ENCODE assay signal across 13 mouse cellular contexts in genomic region chr11:116241744-116242235, GRCm38 (mm10). TPM values are rescaled to one million over a fixed set of nuclear protein-coding genes. Genes with fewer than 3 reads are reported as not detected.
A peak's percentile ranks its signal among the peaks of the same experiment; 100 is the strongest.
DNase-seq lines count a peak whose midpoint lies in the region; ATAC-seq and TF ChIP-seq lines count a peak whose summit lies in the region.
"Had no signal": no experiment of that assay in that cellular context is flagged by ENCODE, and none has a peak within 500 bp of the region (broad histone marks: within the 10 kb centered on the region; RNA-seq: fewer than 3 reads in every experiment).

No protein-coding gene starts in this region.

- no peak overlapping the region for H3K4me2 ChIP-seq in hindbrain, embryonic 12.5 days (replicated peaks)
- H3K4me2 ChIP-seq in hindbrain, postnatal 0 days (ENCODE audit: low read depth, low read length): no peak overlapping the region
- no peak overlapping the region for H3K4me2 ChIP-seq in embryonic facial prominence, embryonic 14.5 days (ENCODE audit: low read depth, low read length)
- H3K4me2 ChIP-seq in kidney, embryonic 16.5 days (replicated peaks; ENCODE audit: low read depth, low read length): no peak overlapping the region
- no peak overlapping the region for H3K4me2 ChIP-seq in neural tube, embryonic 13.5 days

- H3K27ac ChIP-seq in hindbrain, embryonic 12.5 days: no peak overlapping the region; the same call in 1 of the 2 replicates
- H3K27ac ChIP-seq in hindbrain, postnatal 0 days: no peak overlapping the region
- no peak overlapping the region for H3K27ac ChIP-seq in embryonic facial prominence, embryonic 14.5 days (replicated peaks; ENCODE audit: low read depth, low read length)
- peak overlapping the region; percentile 85 for H3K27ac ChIP-seq in kidney, embryonic 16.5 days (ENCODE audit: low read length)
- no peak overlapping the region for H3K27ac ChIP-seq in neural tube, embryonic 13.5 days (replicated peaks)
- H3K27ac ChIP-seq: liver, embryonic 14.5 days had no signal

- H3K4me1 ChIP-seq in hindbrain, embryonic 12.5 days: peaks cover 17% of the 10 kb centered on the region
- no peaks in the 10 kb centered on the region for H3K4me1 ChIP-seq in hindbrain, postnatal 0 days (ENCODE audit: insufficient read depth, low read length)
- no peaks in the 10 kb centered on the region for H3K4me1 ChIP-seq in embryonic facial prominence, embryonic 14.5 days (ENCODE audit: control insufficient read depth, insufficient read depth, low read length)
- peaks cover 35% of the 10 kb centered on the region for H3K4me1 ChIP-seq in kidney, embryonic 16.5 days (ENCODE audit: insufficient read depth, low read length)
- H3K4me1 ChIP-seq in neural tube, embryonic 13.5 days (replicated peaks): peaks cover 22% of the 10 kb centered on the region

- H3K36me3 ChIP-seq in hindbrain, embryonic 12.5 days: peaks cover 33% of the 10 kb centered on the region
- H3K36me3 ChIP-seq in hindbrain, postnatal 0 days (ENCODE audit: insufficient read depth, low read length): peaks cover 31% of the 10 kb centered on the region
- H3K36me3 ChIP-seq in embryonic facial prominence, embryonic 14.5 days (ENCODE audit: control insufficient read depth, insufficient read depth, low read length): peaks cover 38% of the 10 kb centered on the region
- H3K36me3 ChIP-seq in kidney, embryonic 16.5 days (ENCODE audit: insufficient read depth, low read length): peaks cover 33% of the 10 kb centered on the region
- H3K36me3 ChIP-seq in neural tube, embryonic 13.5 days: peaks cover 42% of the 10 kb centered on the region

- no peak for DNase-seq in hindbrain, postnatal 0 days (ENCODE audit: low spot score)
- no peak for DNase-seq in embryonic facial prominence, embryonic 14.5 days (ENCODE audit: low spot score)
- no peak for DNase-seq in layer of hippocampus, adult 9-11 months
- DNase-seq in frontal cortex, postnatal 36 days (ENCODE audit: low spot score in 2 of 2): no peak
- DNase-seq in frontal cortex, postnatal 25 days (ENCODE audit: low spot score in 2 of 2): no peak
- DNase-seq: cerebellum, adult 18-20 months; gastrocnemius, postnatal 10 days had no signal

- TF ChIP-seq CTCF in hindbrain, postnatal 0 days (IDR thresholded peaks at IDR 0.05; ENCODE audit: low read depth): no peak

- no peaks in the 10 kb centered on the region for H3K9me3 ChIP-seq in hindbrain, embryonic 12.5 days (replicated peaks)
- no peaks in the 10 kb centered on the region for H3K9me3 ChIP-seq in hindbrain, postnatal 0 days (ENCODE audit: low read length)
- H3K9me3 ChIP-seq in embryonic facial prominence, embryonic 14.5 days (ENCODE audit: control insufficient read depth, low read length): no peaks in the 10 kb centered on the region
- H3K9me3 ChIP-seq in kidney, embryonic 16.5 days (ENCODE audit: low read length): no peaks in the 10 kb centered on the region
- H3K9me3 ChIP-seq in neural tube, embryonic 13.5 days: no peaks in the 10 kb centered on the region

- ATAC-seq in hindbrain, embryonic 12.5 days (ENCODE audit: low FRiP score): no peak
- no peak for ATAC-seq in hindbrain, postnatal 0 days
- ATAC-seq in embryonic facial prominence, embryonic 14.5 days (ENCODE audit: low read depth): no peak
- peak; percentile 76 for ATAC-seq in kidney, embryonic 16.5 days (ENCODE audit: low FRiP score, low TSS enrichment)
- no peak for ATAC-seq in neural tube, embryonic 13.5 days (ENCODE audit: low read depth)
- ATAC-seq: midbrain, embryonic 16.5 days; Patski had no signal

- H3K4me3 ChIP-seq in hindbrain, embryonic 12.5 days: no peak overlapping the region
- no peak overlapping the region for H3K4me3 ChIP-seq in hindbrain, postnatal 0 days (ENCODE audit: low read length)
- H3K4me3 ChIP-seq in embryonic facial prominence, embryonic 14.5 days (ENCODE audit: low read depth, low read length): no peak overlapping the region
- no peak overlapping the region for H3K4me3 ChIP-seq in kidney, embryonic 16.5 days (ENCODE audit: low read length)
- H3K4me3 ChIP-seq in neural tube, embryonic 13.5 days: no peak overlapping the region

- peaks cover 20% of the 10 kb centered on the region for H3K27me3 ChIP-seq in hindbrain, embryonic 12.5 days
- no peaks in the 10 kb centered on the region for H3K27me3 ChIP-seq in hindbrain, postnatal 0 days (ENCODE audit: insufficient read depth, low read length)
- H3K27me3 ChIP-seq in embryonic facial prominence, embryonic 14.5 days (replicated peaks; ENCODE audit: control insufficient read depth, insufficient read depth, low read length): peaks cover 17% of the 10 kb centered on the region
- peaks cover 9% of the 10 kb centered on the region for H3K27me3 ChIP-seq in kidney, embryonic 16.5 days (ENCODE audit: insufficient read depth, low read length)
- H3K27me3 ChIP-seq in neural tube, embryonic 13.5 days: peaks cover 21% of the 10 kb centered on the region
- H3K27me3 ChIP-seq: Patski had no signal

- H3K9ac ChIP-seq in hindbrain, embryonic 12.5 days: peak overlapping the region; percentile 39
- no peak overlapping the region for H3K9ac ChIP-seq in hindbrain, postnatal 0 days (replicated peaks; ENCODE audit: low read length)
- 0 out of 2 replicates have a peak overlapping the region, but pooled peaks have one; percentile 8 for H3K9ac ChIP-seq in embryonic facial prominence, embryonic 14.5 days (ENCODE audit: low read depth, low read length)
- peak overlapping the region; percentile 26; the same call in 1 of the 2 replicates for H3K9ac ChIP-seq in kidney, embryonic 16.5 days (replicated peaks; ENCODE audit: low read length)
- peak overlapping the region; percentile 1; the same call in 1 of the 2 replicates for H3K9ac ChIP-seq in neural tube, embryonic 13.5 days
- H3K9ac ChIP-seq: liver, embryonic 14.5 days had no signal

- 43% methylated on average over 12 of the region's 12 CpGs for WGBS in hindbrain, embryonic 12.5 days
- WGBS in hindbrain, postnatal 0 days: 50% methylated on average over 12 of the region's 12 CpGs
- 25% methylated on average over 12 of the region's 12 CpGs for WGBS in embryonic facial prominence, embryonic 14.5 days
- 15% methylated on average over 12 of the region's 12 CpGs for WGBS in kidney, embryonic 16.5 days
- 13% methylated on average over 12 of the region's 12 CpGs for WGBS in neural tube, embryonic 13.5 days

RNA-seq across cellular contexts. Expression of gene Evpl, which starts 3.9 kb away (rescaled TPM):
- polyA plus RNA-seq in hindbrain, embryonic 12.5 days (2016; fragmentation: Nextera tagmentation; extraction: Ambion mirVana): 1.0 and 1.3 TPM in 2 replicates
- total RNA-seq in hindbrain, postnatal 0 days (2014; rRNA removed): 2.8 and 2.9 TPM in 2 replicates
- polyA plus RNA-seq in hindbrain, postnatal 0 days (2015; fragmentation: Nextera tagmentation; extraction: Ambion mirVana): 1.6 TPM in 2 replicates
- 9.5 and 10.1 TPM in 2 replicates for polyA plus RNA-seq in embryonic facial prominence, embryonic 14.5 days (2014; fragmentation: Nextera tagmentation; extraction: Ambion mirVana)
- 3.5 and 4.1 TPM in 2 replicates for polyA plus RNA-seq in kidney, embryonic 16.5 days (2015; fragmentation: Nextera tagmentation; extraction: Ambion mirVana)
- polyA plus RNA-seq in neural tube, embryonic 13.5 days (2015; fragmentation: Nextera tagmentation; extraction: Ambion mirVana): 0.59 and 0.73 TPM in 2 replicates

RNA-seq across cellular contexts. Expression of gene Srp68, which starts 32.2 kb away (rescaled TPM):
- 85.2 and 88.0 TPM in 2 replicates for polyA plus RNA-seq in hindbrain, embryonic 12.5 days (2016; fragmentation: Nextera tagmentation; extraction: Ambion mirVana)
- total RNA-seq in hindbrain, postnatal 0 days (2014; rRNA removed): 18.3 and 22.5 TPM in 2 replicates
- polyA plus RNA-seq in hindbrain, postnatal 0 days (2015; fragmentation: Nextera tagmentation; extraction: Ambion mirVana): 50.4 and 50.8 TPM in 2 replicates
- 91.9 and 92.5 TPM in 2 replicates for polyA plus RNA-seq in embryonic facial prominence, embryonic 14.5 days (2014; fragmentation: Nextera tagmentation; extraction: Ambion mirVana)
- 95.9 and 96.7 TPM in 2 replicates for polyA plus RNA-seq in kidney, embryonic 16.5 days (2015; fragmentation: Nextera tagmentation; extraction: Ambion mirVana)
- polyA plus RNA-seq in neural tube, embryonic 13.5 days (2015; fragmentation: Nextera tagmentation; extraction: Ambion mirVana): 64.0 and 64.4 TPM in 2 replicates

RNA-seq across cellular contexts. Expression of gene Galr2, which starts 38.9 kb away (rescaled TPM):
- 0.53 and 0.56 TPM in 2 replicates for polyA plus RNA-seq in hindbrain, embryonic 12.5 days (2016; fragmentation: Nextera tagmentation; extraction: Ambion mirVana)
- total RNA-seq in hindbrain, postnatal 0 days (2014; rRNA removed): 0.40 TPM in 1 of 2 replicates, not detected in the other
- polyA plus RNA-seq in hindbrain, postnatal 0 days (2015; fragmentation: Nextera tagmentation; extraction: Ambion mirVana): 0.34 and 0.44 TPM in 2 replicates
- 0.29 and 0.60 TPM in 2 replicates for polyA plus RNA-seq in embryonic facial prominence, embryonic 14.5 days (2014; fragmentation: Nextera tagmentation; extraction: Ambion mirVana)
- 0.14 and 0.19 TPM in 2 replicates for polyA plus RNA-seq in kidney, embryonic 16.5 days (2015; fragmentation: Nextera tagmentation; extraction: Ambion mirVana)
- polyA plus RNA-seq in neural tube, embryonic 13.5 days (2015; fragmentation: Nextera tagmentation; extraction: Ambion mirVana): 1.1 and 1.2 TPM in 2 replicates

RNA-seq across cellular contexts. Expression of gene Acox1, which starts 42.9 kb away (rescaled TPM):
- polyA plus RNA-seq in hindbrain, embryonic 12.5 days (2016; fragmentation: Nextera tagmentation; extraction: Ambion mirVana): 43.8 and 45.9 TPM in 2 replicates
- total RNA-seq in hindbrain, postnatal 0 days (2014; rRNA removed): 109 and 112 TPM in 2 replicates
- 63.4 and 65.0 TPM in 2 replicates for polyA plus RNA-seq in hindbrain, postnatal 0 days (2015; fragmentation: Nextera tagmentation; extraction: Ambion mirVana)
- 29.8 and 30.8 TPM in 2 replicates for polyA plus RNA-seq in embryonic facial prominence, embryonic 14.5 days (2014; fragmentation: Nextera tagmentation; extraction: Ambion mirVana)
- polyA plus RNA-seq in kidney, embryonic 16.5 days (2015; fragmentation: Nextera tagmentation; extraction: Ambion mirVana): 46.1 and 48.8 TPM in 2 replicates
- 53.5 and 55.9 TPM in 2 replicates for polyA plus RNA-seq in neural tube, embryonic 13.5 days (2015; fragmentation: Nextera tagmentation; extraction: Ambion mirVana)

RNA-seq across cellular contexts. Expression of gene Ten1, which starts 43.1 kb away (rescaled TPM):
- 57.4 and 63.1 TPM in 2 replicates for polyA plus RNA-seq in hindbrain, embryonic 12.5 days (2016; fragmentation: Nextera tagmentation; extraction: Ambion mirVana)
- total RNA-seq in hindbrain, postnatal 0 days (2014; rRNA removed): 66.6 and 74.8 TPM in 2 replicates
- polyA plus RNA-seq in hindbrain, postnatal 0 days (2015; fragmentation: Nextera tagmentation; extraction: Ambion mirVana): 101 and 110 TPM in 2 replicates
- 59.8 and 64.1 TPM in 2 replicates for polyA plus RNA-seq in embryonic facial prominence, embryonic 14.5 days (2014; fragmentation: Nextera tagmentation; extraction: Ambion mirVana)
- 85.0 and 85.9 TPM in 2 replicates for polyA plus RNA-seq in kidney, embryonic 16.5 days (2015; fragmentation: Nextera tagmentation; extraction: Ambion mirVana)
- polyA plus RNA-seq in neural tube, embryonic 13.5 days (2015; fragmentation: Nextera tagmentation; extraction: Ambion mirVana): 75.2 and 83.0 TPM in 2 replicates
